Mouse (Mus musculus) limb, embryonic 11.5 days (tissue): ENCODE measurements around the gene Nipal4. TPM values are rescaled to one million over a fixed set of nuclear protein-coding genes. Genes with fewer than 3 reads are reported as not detected.

ENCODE experiments used
- ATAC-seq: fragments of 200-750 bp; cut with Nextera tagmentation; 2 replicates; pipeline ENCODE4 v1.8.0; 2017; ENCODE audit warnings: low read depth; ENCODE audit not compliant: insufficient number of reproducible peaks, low FRiP score, low TSS enrichment
- DNase-seq: peaks from one replicate; pipeline ENCODE4 v3.0.0-alpha.2; 2015; ENCODE audit warnings: low spot score
- H3K27ac ChIP-seq: fragments of 300-500 bp; sonication (generic); replicated peaks from 2 replicates; pipeline ENCODE4 v1.5.1; 2014; ENCODE audit warnings: low read depth, mild to moderate bottlenecking, low read length
- H3K27me3 ChIP-seq: fragments of 300-500 bp; sonication (generic); 2 replicates; pipeline ENCODE4 v1.6.1; 2014; ENCODE audit warnings: mild to moderate bottlenecking, low read length, mixed read lengths; ENCODE audit not compliant: control insufficient read depth, insufficient read depth
- H3K36me3 ChIP-seq: fragments of 300-500 bp; sonication (generic); 2 replicates; pipeline ENCODE4 v1.6.1; 2014; ENCODE audit warnings: mild to moderate bottlenecking, low read length, moderate library complexity, mixed read lengths; ENCODE audit not compliant: control insufficient read depth, insufficient read depth
- H3K4me1 ChIP-seq: fragments of 300-500 bp; sonication (generic); 2 replicates; pipeline ENCODE4 v1.6.1; 2014; ENCODE audit warnings: low read length, mixed read lengths; ENCODE audit not compliant: control insufficient read depth, insufficient read depth
- H3K4me2 ChIP-seq: fragments of 300-500 bp; sonication (generic); 2 replicates; pipeline ENCODE4 v1.6.1; 2014; ENCODE audit warnings: low read depth, mild to moderate bottlenecking, moderate library complexity; ENCODE audit not compliant: severe bottlenecking
- H3K4me3 ChIP-seq: fragments of 300-500 bp; sonication (generic); 2 replicates; pipeline ENCODE4 v1.5.1; 2014; ENCODE audit warnings: low read depth, low read length
- H3K9ac ChIP-seq: fragments of 300-500 bp; sonication (generic); 2 replicates; pipeline ENCODE4 v1.6.1; 2014; ENCODE audit warnings: mild to moderate bottlenecking, low read length
- H3K9me3 ChIP-seq: fragments of 300-500 bp; sonication (generic); 2 replicates; pipeline ENCODE4 v1.6.1; 2016; ENCODE audit warnings: low read length; ENCODE audit not compliant: control insufficient read depth
- WGBS: fragments of 180-500 bp; shearing (Covaris S2); extraction: QIAGEN DNeasy Blood & Tissue Kit; methylation state at CpG from one replicate; pipeline ENCODE4 v1.1.7; 2014; 5-methylcytosine and 5-hydroxymethylcytosine counted together
- polyA plus RNA-seq: library from polyadenylated mRNA; unstranded; fragments of >200 nt; fragmentation: Nextera tagmentation; extraction: Ambion mirVana; gene quantifications from 2 replicates; pipeline ENCODE4 v1.2.1, GENCODE M21; 2014

Gene Nipal4
- polyA plus RNA-seq, 1 experiment from 2014 or later = 0.71 TPM

GRCm38 (mm10) chr11:46145163-46145875, 21.0 kb downstream of the Nipal4 start:
- no peaks in the 10 kb centered on the region for H3K4me1 ChIP-seq
- no peak for DNase-seq
- no peak overlapping the region for H3K4me2 ChIP-seq
- H3K27me3 ChIP-seq = no peaks in the 10 kb centered on the region
- WGBS = 88% methylated on average over 11 of the region's 11 CpGs
- no peak for ATAC-seq
- no peaks in the 10 kb centered on the region for H3K9me3 ChIP-seq
- no peak overlapping the region for H3K4me3 ChIP-seq
- no peak overlapping the region for H3K27ac ChIP-seq
- no peak overlapping the region for H3K9ac ChIP-seq
- peaks cover 7% of the 10 kb centered on the region; the same call in 1 of the 2 replicates for H3K36me3 ChIP-seq

- ATAC-seq = no peak
- H3K36me3 ChIP-seq = peaks cover 7% of the 10 kb centered on the region; the same call in 1 of the 2 replicates
These were observed 23.0 kb downstream of the Nipal4 start for GRCm38 (mm10) chr11:46143342-46143741.

GRCm38 (mm10) chr11:46134899-46135298, 31.4 kb downstream of the Nipal4 start:
- DNase-seq = no peak
- no peak overlapping the region for H3K4me3 ChIP-seq
- ATAC-seq = no peak
- no peaks in the 10 kb centered on the region for H3K4me1 ChIP-seq
- no peak overlapping the region for H3K4me2 ChIP-seq
- no peak overlapping the region for H3K27ac ChIP-seq
- WGBS = 84% methylated on average over 2 of the region's 2 CpGs
- H3K9ac ChIP-seq = no peak overlapping the region
- H3K27me3 ChIP-seq = no peaks in the 10 kb centered on the region
- H3K36me3 ChIP-seq = peaks cover 4% of the 10 kb centered on the region; the same call in 1 of the 2 replicates
- no peaks in the 10 kb centered on the region for H3K9me3 ChIP-seq

More at GRCm38 (mm10) chr11:46143342-46143741, 23.0 kb downstream of the Nipal4 start:
- H3K4me1 ChIP-seq = no peaks in the 10 kb centered on the region
- H3K27ac ChIP-seq = no peak overlapping the region
- H3K4me3 ChIP-seq = no peak overlapping the region
- H3K27me3 ChIP-seq = no peaks in the 10 kb centered on the region
- no peak overlapping the region for H3K4me2 ChIP-seq
- H3K9ac ChIP-seq = no peak overlapping the region
- DNase-seq = no peak
- H3K9me3 ChIP-seq = no peaks in the 10 kb centered on the region
- 83% methylated on average over 6 of the region's 6 CpGs for WGBS

DNA sequence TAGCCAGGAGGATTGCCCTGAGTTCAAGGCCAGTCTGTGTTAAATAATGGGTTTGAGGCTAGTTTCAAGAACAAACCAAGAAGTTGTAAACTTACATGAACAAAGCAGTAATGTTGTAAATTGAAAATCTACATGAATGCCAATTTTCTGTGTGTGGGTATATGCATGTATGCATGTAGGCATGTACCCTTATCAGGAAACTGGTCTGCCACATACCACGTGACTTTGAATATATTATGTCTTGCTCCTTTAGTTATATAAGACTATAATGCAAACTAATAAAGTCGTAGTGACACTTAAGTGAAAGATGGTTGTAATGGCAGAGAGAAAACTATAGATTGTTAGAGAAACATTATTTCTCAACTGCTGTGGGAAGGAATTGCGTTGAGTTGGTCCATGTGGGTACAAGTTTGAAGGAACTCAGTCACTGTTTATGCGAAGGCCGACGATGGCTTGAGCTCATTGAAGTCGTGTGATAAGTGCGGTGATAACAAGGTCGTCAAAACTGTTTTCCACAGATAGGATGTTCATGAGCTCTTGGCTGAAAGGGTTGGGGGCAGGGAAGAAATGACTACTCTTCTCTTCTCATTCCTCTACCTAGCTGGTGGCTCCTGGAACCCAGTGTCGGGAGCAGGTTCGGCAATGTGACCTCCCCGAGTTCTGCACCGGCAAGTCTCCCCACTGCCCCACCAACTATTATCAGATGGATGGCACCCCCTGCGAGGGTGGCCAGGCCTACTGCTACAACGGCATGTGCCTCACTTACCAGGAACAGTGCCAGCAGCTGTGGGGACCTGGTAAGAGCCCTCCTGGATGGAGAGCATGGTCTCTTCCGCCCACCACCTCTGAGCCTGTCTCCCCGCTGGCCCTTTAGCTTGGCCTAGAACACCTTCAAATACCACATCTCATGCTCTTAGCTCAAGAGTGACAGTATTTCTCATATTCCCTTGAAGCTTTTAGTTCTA, 35.0 kb downstream of the Nipal4 start:
- DNase-seq = no peak
- 94% methylated on average over 17 of the region's 17 CpGs for WGBS
- H3K36me3 ChIP-seq = no peaks in the 10 kb centered on the region; the same call in 1 of the 2 replicates
- ATAC-seq = no peak
- H3K4me1 ChIP-seq = no peaks in the 10 kb centered on the region
- H3K4me3 ChIP-seq = no peak overlapping the region
- H3K27ac ChIP-seq = no peak overlapping the region
- no peak overlapping the region for H3K9ac ChIP-seq
- no peaks in the 10 kb centered on the region for H3K27me3 ChIP-seq
- no peak overlapping the region for H3K4me2 ChIP-seq
- H3K9me3 ChIP-seq = no peaks in the 10 kb centered on the region

GRCm38 (mm10) chr11:46128548-46128945, 37.8 kb downstream of the Nipal4 start:
- Histone ChIP-seq H3K4me3 (no peak overlapping the region), H3K9me3 (no peaks in the 10 kb centered on the region), H3K36me3 (no peaks in the 10 kb centered on the region; the same call in 1 of the 2 replicates), H3K27me3 (no peaks in the 10 kb centered on the region), H3K9ac (no peak overlapping the region), H3K4me2 (no peak overlapping the region), H3K27ac (no peak overlapping the region), H3K4me1 (no peaks in the 10 kb centered on the region)
- WGBS = 68% methylated on average over 9 of the region's 9 CpGs
- DNase-seq (peak; percentile 63), ATAC-seq (no peak)

DNA sequence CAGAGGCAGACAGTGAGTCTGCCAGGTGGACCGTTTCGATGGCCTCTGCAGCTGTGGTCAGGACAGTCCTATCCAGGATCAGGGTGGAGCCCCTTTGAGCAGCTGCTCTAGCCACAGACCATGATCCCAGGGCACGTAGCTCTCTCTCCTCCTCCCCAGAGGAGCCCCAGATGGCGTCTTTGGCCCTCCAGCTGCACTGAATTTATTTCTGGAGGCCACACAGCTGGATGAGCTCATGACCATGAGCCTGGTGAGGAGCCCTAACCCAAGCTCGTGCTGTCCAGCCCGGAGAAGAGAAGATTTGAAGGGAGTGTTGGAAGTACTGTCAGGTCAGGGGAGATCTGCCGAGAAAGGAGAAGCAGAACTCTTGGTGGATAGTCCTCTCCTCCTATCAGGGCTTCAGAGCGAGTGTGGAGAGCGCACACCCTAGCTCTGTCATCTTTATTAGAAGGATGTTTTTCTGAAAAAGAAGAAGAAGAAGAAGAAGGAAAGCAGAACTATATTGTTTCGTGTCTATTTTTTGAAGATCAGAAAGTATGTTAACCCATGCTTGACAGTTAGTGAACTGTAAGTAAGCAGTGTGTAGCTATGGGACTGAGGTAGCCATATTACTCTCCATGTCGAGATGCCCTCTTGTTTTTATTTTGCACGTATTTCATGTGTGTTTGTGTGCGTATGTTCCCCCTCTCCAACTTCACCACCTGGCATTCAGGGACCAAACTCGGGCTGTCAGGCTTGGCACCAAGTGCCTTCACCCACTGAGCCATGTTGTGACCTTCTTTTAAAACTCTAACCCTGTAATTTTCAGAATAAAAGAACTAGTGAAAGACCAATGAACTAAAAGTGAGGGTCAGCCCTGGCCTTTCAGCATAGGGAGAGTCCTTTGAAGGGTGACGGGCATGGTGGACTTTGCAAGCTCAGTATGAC, 38.4 kb downstream of the Nipal4 start:
- Histone ChIP-seq H3K27ac (no peak overlapping the region), H3K9ac (no peak overlapping the region), H3K4me1 (no peaks in the 10 kb centered on the region), H3K4me3 (no peak overlapping the region), H3K27me3 (no peaks in the 10 kb centered on the region), H3K9me3 (no peaks in the 10 kb centered on the region), H3K4me2 (no peak overlapping the region), H3K36me3 (no peaks in the 10 kb centered on the region; the same call in 1 of the 2 replicates)
- no peak for ATAC-seq
- no peak for DNase-seq
- 78% methylated on average over 15 of the region's 15 CpGs for WGBS

DNA sequence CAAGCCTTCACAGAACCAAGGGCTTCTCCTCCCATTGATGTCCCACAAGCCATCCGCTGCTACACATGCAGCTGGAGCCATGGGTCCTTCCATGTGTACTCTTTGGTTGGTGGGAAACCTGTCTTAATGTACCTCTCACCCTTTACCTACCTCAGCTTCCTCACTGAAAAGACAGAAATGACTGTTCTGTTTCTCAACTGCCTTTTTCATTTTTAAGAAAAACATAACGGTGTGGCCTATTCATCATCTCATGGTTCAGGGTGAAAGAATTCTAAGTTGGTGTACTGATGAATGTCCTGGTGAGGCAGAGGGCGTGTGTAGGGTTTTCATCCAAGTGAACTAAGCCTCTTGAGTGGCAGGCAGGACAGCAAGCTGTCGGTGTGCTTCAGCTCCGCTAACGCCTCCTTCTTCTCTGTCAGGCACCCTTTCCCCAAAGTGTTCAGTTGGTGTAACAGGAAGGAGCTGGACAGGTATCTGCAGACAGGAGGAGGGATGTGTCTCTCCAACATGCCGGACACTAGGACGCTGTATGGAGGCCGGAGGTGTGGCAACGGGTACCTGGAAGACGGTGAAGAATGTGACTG, 39.4 kb downstream of the Nipal4 start:
- Histone ChIP-seq H3K27ac (no peak overlapping the region), H3K9ac (no peak overlapping the region), H3K4me2 (no peak overlapping the region), H3K4me3 (no peak overlapping the region), H3K27me3 (no peaks in the 10 kb centered on the region), H3K36me3 (no peaks in the 10 kb centered on the region; the same call in 1 of the 2 replicates), H3K4me1 (no peaks in the 10 kb centered on the region), H3K9me3 (no peaks in the 10 kb centered on the region)
- WGBS = 94% methylated on average over 11 of the region's 11 CpGs
- ATAC-seq (no peak), DNase-seq (no peak)
